Mouse (Mus musculus): ENCODE measurements around the gene Kmt2d. TPM values are rescaled to one million over a fixed set of nuclear protein-coding genes. Genes with fewer than 3 reads are reported as not detected.
A peak's percentile ranks its signal among the peaks of the same experiment; 100 is the strongest.

Gene Kmt2d
- polyA plus RNA-seq, 1 experiment, result 267 TPM

DNA sequence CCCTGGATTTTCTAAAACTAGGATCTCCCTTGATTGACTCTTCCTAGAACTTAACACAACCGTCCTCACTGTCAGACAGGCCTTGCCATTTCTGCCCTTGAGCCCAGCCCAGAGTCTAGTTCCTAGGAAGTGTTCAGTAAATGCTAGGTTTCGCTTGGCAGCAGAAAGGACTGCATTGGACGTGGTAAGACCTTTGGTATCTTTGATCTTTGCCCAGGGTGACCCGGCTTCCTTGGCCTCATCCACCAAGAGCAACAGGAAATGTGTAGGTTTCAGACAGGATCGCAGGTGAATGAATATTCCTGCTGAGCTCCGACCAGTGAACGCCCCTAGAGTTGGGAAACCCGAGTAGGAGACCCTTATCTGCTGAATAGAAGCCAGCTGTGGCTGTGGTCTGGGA is 68.1 kb downstream of the Kmt2d start:
- Histone ChIP-seq H3K27ac (ENCODE audit: insufficient read depth, low read depth, low read length) (no peak overlapping the region), H3K4me1 (ENCODE audit: control insufficient read depth, insufficient read depth, low read length) (peaks cover 37% of the 10 kb centered on the region), H3K4me3 (ENCODE audit: insufficient read depth, low read depth, low read length) (no peak overlapping the region)
- WGBS, result 31% methylated on average over 8 of the region's 8 CpGs
- TF ChIP-seq POLR2A (IDR thresholded peaks at IDR 0.05; ENCODE audit: insufficient read depth, low read depth, low read length) (no peak), CTCF (IDR thresholded peaks at IDR 0.05; ENCODE audit: insufficient read depth, low read depth, low read length) (no peak)

DNA sequence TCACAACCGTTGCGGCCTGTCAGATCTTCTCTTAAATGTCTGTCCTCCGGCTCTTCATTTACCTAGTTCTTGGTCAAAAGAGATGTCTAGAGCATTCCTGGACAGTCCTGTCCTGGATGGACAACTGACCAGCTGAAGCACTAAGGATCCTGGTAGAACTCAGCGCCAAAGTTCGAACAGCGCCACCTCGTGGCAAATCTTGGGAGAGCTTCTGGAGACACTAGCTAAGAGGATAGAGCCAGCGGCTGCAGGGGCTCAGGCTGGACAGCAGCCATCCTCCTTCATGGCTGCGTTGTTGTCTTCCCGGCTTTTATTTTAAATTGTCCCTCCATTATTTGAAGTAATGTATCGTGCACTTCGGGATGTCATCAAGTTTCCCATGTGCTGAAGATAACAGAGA is 71.6 kb downstream of the Kmt2d start:
- Histone ChIP-seq H3K4me3 (ENCODE audit: insufficient read depth, low read depth, low read length) (no peak overlapping the region), H3K27ac (ENCODE audit: insufficient read depth, low read depth, low read length) (no peak overlapping the region), H3K4me1 (ENCODE audit: control insufficient read depth, insufficient read depth, low read length) (peaks cover 36% of the 10 kb centered on the region)
- no peak for TF ChIP-seq POLR2A (IDR thresholded peaks at IDR 0.05; ENCODE audit: insufficient read depth, low read depth, low read length)
- TF ChIP-seq CTCF (IDR thresholded peaks at IDR 0.05; ENCODE audit: insufficient read depth, low read depth, low read length), result peak; percentile 71
- 12% methylated on average over 12 of the region's 12 CpGs for WGBS

DNA sequence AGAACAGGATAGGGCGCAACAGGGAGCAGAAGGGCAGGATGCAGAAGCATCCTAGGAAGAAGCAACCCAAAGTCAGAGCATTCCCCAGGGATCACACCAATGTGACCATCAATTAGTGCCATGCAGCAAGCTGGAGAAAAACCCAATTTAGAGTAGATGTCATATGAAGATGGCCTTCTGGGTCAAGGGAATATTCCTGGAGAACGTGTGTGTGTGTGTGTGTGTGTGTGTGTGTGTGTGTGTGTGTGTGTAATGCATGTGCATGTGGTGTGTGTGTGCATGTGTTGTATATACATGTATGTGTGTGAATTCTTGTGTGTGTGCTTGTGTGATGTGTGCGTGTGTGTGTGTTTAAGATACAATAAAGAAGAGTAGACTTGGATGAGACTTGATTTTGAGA is 72.1 kb downstream of the Kmt2d start:
- no peak for TF ChIP-seq CTCF (IDR thresholded peaks at IDR 0.05; ENCODE audit: insufficient read depth, low read depth, low read length)
- no peak for TF ChIP-seq POLR2A (IDR thresholded peaks at IDR 0.05; ENCODE audit: insufficient read depth, low read depth, low read length)
- Histone ChIP-seq H3K4me3 (ENCODE audit: insufficient read depth, low read depth, low read length) (no peak overlapping the region), H3K27ac (ENCODE audit: insufficient read depth, low read depth, low read length) (no peak overlapping the region), H3K4me1 (ENCODE audit: control insufficient read depth, insufficient read depth, low read length) (peaks cover 34% of the 10 kb centered on the region)
- 76% methylated on average over 3 of the region's 3 CpGs for WGBS

DNA sequence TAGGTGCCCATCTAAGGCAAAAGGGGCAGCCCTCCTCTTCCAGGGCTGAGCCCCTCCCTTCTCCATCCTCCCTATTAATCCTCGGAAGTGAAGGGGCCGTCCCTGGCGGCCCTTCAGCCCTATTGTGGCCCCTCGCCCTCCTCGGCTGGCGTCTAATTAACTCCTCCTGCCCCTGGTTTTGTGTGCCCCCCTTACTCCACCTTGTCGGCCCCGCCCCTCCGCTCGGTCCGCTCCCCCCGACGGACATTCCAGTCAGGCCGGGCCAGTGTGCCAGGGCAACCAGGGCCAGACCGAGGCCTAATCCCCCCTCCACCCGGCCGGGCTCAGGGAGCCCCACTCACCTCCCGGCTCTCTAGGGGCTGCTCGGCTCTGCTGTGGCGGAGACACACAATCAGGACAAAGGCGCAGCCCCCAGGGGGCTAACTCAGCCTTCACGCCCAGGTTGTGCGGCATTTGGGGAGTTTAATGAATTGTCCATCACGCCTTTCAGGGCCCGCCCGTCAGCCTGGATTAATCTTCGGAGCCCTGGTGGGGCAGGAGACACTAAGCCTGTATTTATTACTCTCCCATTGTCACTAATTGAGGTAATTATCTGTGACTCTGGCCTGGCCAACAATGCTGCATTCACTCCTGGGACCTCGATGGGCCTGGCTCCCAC is 73.0 kb downstream of the Kmt2d start:
- no peak overlapping the region for H3K4me3 ChIP-seq (ENCODE audit: insufficient read depth, low read depth, low read length)
- TF ChIP-seq CTCF (IDR thresholded peaks at IDR 0.05; ENCODE audit: insufficient read depth, low read depth, low read length) (no peak), POLR2A (IDR thresholded peaks at IDR 0.05; ENCODE audit: insufficient read depth, low read depth, low read length) (no peak)
- no peak overlapping the region for H3K27ac ChIP-seq (ENCODE audit: insufficient read depth, low read depth, low read length)
- WGBS, result 13% methylated on average over 28 of the region's 28 CpGs
- H3K4me1 ChIP-seq (ENCODE audit: control insufficient read depth, insufficient read depth, low read length), result peaks cover 33% of the 10 kb centered on the region

DNA sequence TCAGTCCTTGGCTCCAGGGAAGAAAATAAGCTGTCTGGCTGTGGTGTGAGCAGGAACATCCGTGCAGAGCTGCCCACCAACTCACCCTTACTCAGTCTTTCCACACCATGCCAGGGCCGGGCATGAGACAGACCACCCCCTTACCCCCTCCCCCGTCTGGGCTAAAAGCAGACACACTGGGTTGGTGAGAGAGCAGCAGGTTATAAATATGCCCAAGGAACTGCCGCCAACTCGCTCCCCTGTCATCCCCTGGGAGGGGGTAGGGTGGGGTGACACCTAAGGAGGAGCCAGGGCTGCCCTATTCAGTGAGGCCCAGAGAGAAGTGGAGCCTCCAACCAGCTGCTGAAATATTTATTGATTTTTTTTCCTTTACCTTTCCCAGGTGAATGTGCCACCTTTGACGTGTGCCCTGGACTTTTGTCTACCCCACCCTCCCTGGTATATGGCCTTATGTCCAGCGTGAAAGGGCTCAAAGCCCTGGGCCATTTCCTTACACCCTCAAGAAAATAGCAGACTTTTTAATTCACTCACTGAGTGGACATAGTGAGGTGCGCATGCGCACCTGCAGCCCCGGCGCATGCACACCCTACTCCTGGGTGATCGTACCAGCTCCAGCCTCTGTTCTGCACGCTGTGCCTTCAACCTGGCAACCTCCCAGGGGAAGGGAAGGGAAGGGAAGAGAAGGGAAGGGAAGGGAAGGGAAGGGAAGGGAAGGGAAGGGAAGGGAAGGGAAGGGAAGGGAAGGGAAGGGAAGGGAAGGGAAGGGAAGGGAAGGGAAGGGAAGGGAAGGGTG is 74.0 kb downstream of the Kmt2d start:
- Histone ChIP-seq H3K27ac (ENCODE audit: insufficient read depth, low read depth, low read length) (no peak overlapping the region), H3K4me1 (ENCODE audit: control insufficient read depth, insufficient read depth, low read length) (peaks cover 37% of the 10 kb centered on the region), H3K4me3 (ENCODE audit: insufficient read depth, low read depth, low read length) (no peak overlapping the region)
- TF ChIP-seq CTCF (IDR thresholded peaks at IDR 0.05; ENCODE audit: insufficient read depth, low read depth, low read length), result no peak
- no peak for TF ChIP-seq POLR2A (IDR thresholded peaks at IDR 0.05; ENCODE audit: insufficient read depth, low read depth, low read length)
- 2% methylated on average over 13 of the region's 13 CpGs for WGBS

DNA sequence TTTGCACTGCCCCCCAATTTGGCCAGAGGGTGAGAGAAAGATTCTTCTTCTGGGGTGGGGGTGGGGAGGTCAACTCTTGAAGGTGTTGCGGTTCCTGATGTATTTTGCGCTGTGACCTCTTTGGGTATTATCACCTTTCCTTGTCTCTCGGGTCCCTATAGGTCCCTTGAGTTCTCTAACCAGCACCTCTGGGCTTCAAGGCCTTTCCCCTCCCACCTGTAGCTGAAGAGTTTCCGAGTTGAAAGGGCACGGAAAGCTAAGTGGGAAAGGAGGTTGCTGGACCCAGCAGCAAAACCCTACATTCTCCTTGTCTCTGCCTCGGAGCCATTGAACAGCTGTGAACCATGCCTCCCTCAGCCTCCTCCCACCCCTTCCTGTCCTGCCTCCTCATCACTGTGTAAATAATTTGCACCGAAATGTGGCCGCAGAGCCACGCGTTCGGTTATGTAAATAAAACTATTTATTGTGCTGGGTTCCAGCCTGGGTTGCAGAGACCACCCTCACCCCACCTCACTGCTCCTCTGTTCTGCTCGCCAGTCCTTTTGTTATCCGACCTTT is 77.8 kb downstream of the Kmt2d start:
- H3K27ac ChIP-seq (ENCODE audit: insufficient read depth, low read depth, low read length), result no peak overlapping the region
- TF ChIP-seq POLR2A (IDR thresholded peaks at IDR 0.05; ENCODE audit: insufficient read depth, low read depth, low read length) (no peak), CTCF (IDR thresholded peaks at IDR 0.05; ENCODE audit: insufficient read depth, low read depth, low read length) (no peak)
- no peak overlapping the region for H3K4me3 ChIP-seq (ENCODE audit: insufficient read depth, low read depth, low read length)
- H3K4me1 ChIP-seq (ENCODE audit: control insufficient read depth, insufficient read depth, low read length), result peaks cover 53% of the 10 kb centered on the region
- 10% methylated on average over 13 of the region's 13 CpGs for WGBS

DNA sequence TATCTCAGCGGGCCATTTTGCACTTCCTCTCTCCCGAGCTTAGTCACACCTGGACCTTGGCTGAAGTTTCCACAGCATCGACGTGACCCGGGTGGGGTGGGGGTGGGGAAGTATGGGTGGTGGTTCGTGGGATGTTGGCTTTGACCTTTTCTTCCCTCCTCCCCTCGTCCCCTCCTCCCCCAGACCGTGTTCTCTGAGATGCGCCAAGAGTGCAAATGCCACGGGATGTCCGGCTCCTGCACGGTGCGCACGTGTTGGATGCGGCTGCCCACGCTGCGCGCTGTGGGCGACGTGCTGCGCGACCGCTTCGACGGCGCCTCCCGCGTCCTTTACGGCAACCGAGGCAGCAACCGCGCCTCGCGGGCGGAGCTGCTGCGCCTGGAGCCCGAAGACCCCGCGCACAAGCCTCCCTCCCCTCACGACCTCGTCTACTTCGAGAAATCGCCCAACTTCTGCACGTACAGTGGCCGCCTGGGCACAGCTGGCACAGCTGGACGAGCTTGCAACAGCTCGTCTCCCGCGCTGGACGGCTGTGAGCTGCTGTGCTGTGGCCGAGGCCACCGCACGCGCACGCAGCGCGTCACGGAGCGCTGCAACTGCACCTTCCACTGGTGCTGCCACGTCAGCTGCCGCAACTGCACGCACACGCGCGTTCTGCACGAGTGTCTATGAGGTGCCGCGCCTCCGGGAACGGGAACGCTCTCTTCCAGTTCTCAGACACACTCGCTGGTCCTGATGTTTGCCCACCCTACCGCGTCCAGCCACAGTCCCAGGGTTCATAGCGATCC is 78.6 kb downstream of the Kmt2d start:
- TF ChIP-seq CTCF (IDR thresholded peaks at IDR 0.05; ENCODE audit: insufficient read depth, low read depth, low read length) (no peak), POLR2A (IDR thresholded peaks at IDR 0.05; ENCODE audit: insufficient read depth, low read depth, low read length) (peak; percentile 39; the same call in 1 of the 2 replicates)
- WGBS, result 1% methylated on average over 75 of the region's 75 CpGs
- peak overlapping the region; percentile 44 for H3K4me3 ChIP-seq (ENCODE audit: insufficient read depth, low read depth, low read length)

DNA sequence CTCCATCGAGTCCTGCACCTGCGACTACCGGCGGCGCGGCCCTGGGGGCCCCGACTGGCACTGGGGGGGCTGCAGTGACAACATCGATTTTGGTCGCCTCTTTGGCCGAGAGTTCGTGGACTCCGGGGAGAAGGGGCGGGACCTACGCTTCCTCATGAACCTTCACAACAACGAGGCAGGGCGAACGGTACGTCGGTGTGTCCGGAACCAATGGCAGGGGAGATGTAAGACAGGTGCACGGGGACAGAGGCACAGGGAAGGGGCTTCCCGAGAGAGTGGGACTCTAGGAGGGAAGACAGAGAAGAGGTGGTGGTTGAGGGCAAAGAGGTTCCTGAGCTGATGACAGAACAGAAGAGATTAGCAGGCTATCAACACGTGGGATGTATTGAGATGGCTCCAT is 79.2 kb downstream of the Kmt2d start:
- H3K4me3 ChIP-seq (ENCODE audit: insufficient read depth, low read depth, low read length), result no peak overlapping the region
- TF ChIP-seq CTCF (IDR thresholded peaks at IDR 0.05; ENCODE audit: insufficient read depth, low read depth, low read length) (no peak), POLR2A (IDR thresholded peaks at IDR 0.05; ENCODE audit: insufficient read depth, low read depth, low read length) (no peak)
- no peak overlapping the region for H3K27ac ChIP-seq (ENCODE audit: insufficient read depth, low read depth, low read length)
- 2% methylated on average over 23 of the region's 23 CpGs for WGBS
- peaks cover 40% of the 10 kb centered on the region for H3K4me1 ChIP-seq (ENCODE audit: control insufficient read depth, insufficient read depth, low read length)

More for the DNA sequence above, 78.6 kb downstream of the Kmt2d start:
- peaks cover 47% of the 10 kb centered on the region for H3K4me1 ChIP-seq (ENCODE audit: control insufficient read depth, insufficient read depth, low read length)
- no peak overlapping the region for H3K27ac ChIP-seq (ENCODE audit: insufficient read depth, low read depth, low read length)
